Mouse (Mus musculus): ENCODE data around the gene Flna. TPM values are rescaled to one million over a fixed set of nuclear protein-coding genes. Genes with fewer than 3 reads are reported as not detected.

The Flna gene
- total and polyA plus RNA-seq, 3 experiments = 87.4 to 218 (median 104) TPM

GRCm38 (mm10) chrX:74254153-74254887 is 4.7 kb upstream of the Flna start, which contains the start of gene Emd:
Emd (plus strand) TSS chrX:74254687.
- Histone ChIP-seq H3K36me3 (ENCODE audit: control insufficient read depth, insufficient read depth, low read length) (no peaks in the 10 kb centered on the region), H3K27me3 (ENCODE audit: control insufficient read depth, insufficient read depth, low read length) (no peaks in the 10 kb centered on the region), H3K27ac (peak within 1 kb of the TSS; percentile 85), H3K9ac (ENCODE audit: low read depth, low read length) (peak within 1 kb of the TSS; percentile 91), H3K4me1 (ENCODE audit: control insufficient read depth, insufficient read depth, low read length) (peaks cover 4% of the 10 kb centered on the region; the same call in 1 of the 2 replicates), H3K4me3 (peak within 1 kb of the TSS; percentile 64), H3K79me2 (replicated peaks; ENCODE audit: control insufficient read depth, insufficient read depth, low read length) (no peaks in the 10 kb centered on the region)
- intact Hi-C loops (cut with DNase I) = no loop called here
- WGBS = 24% methylated on average over 39 of the region's 39 CpGs
- TF ChIP-seq EP300 (IDR thresholded peaks at IDR 0.05; ENCODE audit: insufficient read depth, low read depth, low read length) = 0 out of 2 replicates have a peak, but pooled peaks have one; percentile 33
- peak; percentile 84 for TF ChIP-seq POLR2A (IDR thresholded peaks at IDR 0.05; ENCODE audit: insufficient read depth, low read depth, low read length)
- no peak for TF ChIP-seq CTCF (IDR thresholded peaks at IDR 0.05)
- peak; percentile 86 to 94 for DNase-seq

GRCm38 (mm10) chrX:74248651-74249050 is 969 bp downstream of the Flna start:
- 6% methylated on average over 3 of the region's 3 CpGs for WGBS
- Histone ChIP-seq H3K27ac (peak overlapping the region; percentile 58), H3K9ac (ENCODE audit: low read depth, low read length) (peak overlapping the region; percentile 78; the same call in 1 of the 2 replicates), H3K79me2 (replicated peaks; ENCODE audit: control insufficient read depth, insufficient read depth, low read length) (no peaks in the 10 kb centered on the region), H3K4me3 (peak overlapping the region; percentile 49), H3K27me3 (ENCODE audit: control insufficient read depth, insufficient read depth, low read length) (no peaks in the 10 kb centered on the region), H3K36me3 (ENCODE audit: control insufficient read depth, insufficient read depth, low read length) (no peaks in the 10 kb centered on the region), H3K4me1 (ENCODE audit: control insufficient read depth, insufficient read depth, low read length) (peaks cover 3% of the 10 kb centered on the region)
- peak; percentile 68 to 73 for DNase-seq
- intact Hi-C loops (cut with DNase I) = loop anchor here (1.0 to 10.0 kb wide), 8 partner anchors 34 to 226 kb away; partner anchors contain the start of genes Atp6ap1, Dnase1l1, Fam3a and G6pdx
- no peak for TF ChIP-seq POLR2A (IDR thresholded peaks at IDR 0.05; ENCODE audit: insufficient read depth, low read depth, low read length)
- peak; percentile 77 for TF ChIP-seq CTCF (IDR thresholded peaks at IDR 0.05)
- TF ChIP-seq EP300 (IDR thresholded peaks at IDR 0.05; ENCODE audit: insufficient read depth, low read depth, low read length) = 0 out of 2 replicates have a peak, but pooled peaks have one; percentile 20

GRCm38 (mm10) chrX:74246693-74247092 is 2.9 kb downstream of the Flna start:
- H3K4me1 ChIP-seq (ENCODE audit: control insufficient read depth, insufficient read depth, low read length) = peaks cover 3% of the 10 kb centered on the region
- DNase-seq = no peak
- H3K36me3 ChIP-seq (ENCODE audit: control insufficient read depth, insufficient read depth, low read length) = no peaks in the 10 kb centered on the region
- WGBS = 18% methylated on average over 15 of the region's 15 CpGs
- TF ChIP-seq POLR2A (IDR thresholded peaks at IDR 0.05; ENCODE audit: insufficient read depth, low read depth, low read length) (no peak), EP300 (IDR thresholded peaks at IDR 0.05; ENCODE audit: insufficient read depth, low read depth, low read length) (no peak), CTCF (IDR thresholded peaks at IDR 0.05) (no peak)
- intact Hi-C loops (cut with DNase I) = loop anchor here (5.0 to 10.0 kb wide), 5 partner anchors 36 to 224 kb away; partner anchors contain the start of genes Dnase1l1, G6pdx, Irak1 and Taz
- peak overlapping the region; percentile 60 for H3K4me3 ChIP-seq
- H3K9ac ChIP-seq (ENCODE audit: low read depth, low read length) = peak overlapping the region; percentile 57
- H3K27ac ChIP-seq = peak overlapping the region; percentile 74
- no peaks in the 10 kb centered on the region for H3K79me2 ChIP-seq (replicated peaks; ENCODE audit: control insufficient read depth, insufficient read depth, low read length)
- H3K27me3 ChIP-seq (ENCODE audit: control insufficient read depth, insufficient read depth, low read length) = no peaks in the 10 kb centered on the region

GRCm38 (mm10) chrX:74246213-74246681 is 3.4 kb downstream of the Flna start:
- Histone ChIP-seq H3K36me3 (ENCODE audit: control insufficient read depth, insufficient read depth, low read length) (no peaks in the 10 kb centered on the region), H3K27me3 (ENCODE audit: control insufficient read depth, insufficient read depth, low read length) (no peaks in the 10 kb centered on the region), H3K4me3 (peak overlapping the region; percentile 60), H3K27ac (peak overlapping the region; percentile 91), H3K9ac (ENCODE audit: low read depth, low read length) (peak overlapping the region; percentile 57), H3K79me2 (replicated peaks; ENCODE audit: control insufficient read depth, insufficient read depth, low read length) (no peaks in the 10 kb centered on the region), H3K4me1 (ENCODE audit: control insufficient read depth, insufficient read depth, low read length) (peaks cover 3% of the 10 kb centered on the region)
- peak; percentile 96 for TF ChIP-seq POLR2A (IDR thresholded peaks at IDR 0.05; ENCODE audit: insufficient read depth, low read depth, low read length)
- no peak for TF ChIP-seq EP300 (IDR thresholded peaks at IDR 0.05; ENCODE audit: insufficient read depth, low read depth, low read length)
- TF ChIP-seq CTCF (IDR thresholded peaks at IDR 0.05) = no peak
- intact Hi-C loops (cut with DNase I) = loop anchor here (5.0 to 10.0 kb wide), 5 partner anchors 36 to 224 kb away; partner anchors contain the start of genes Dnase1l1, G6pdx, Irak1 and Taz
- WGBS = 19% methylated on average over 35 of the region's 38 CpGs
- DNase-seq = peak; percentile 86 to 92

- peak overlapping the region; percentile 91 for H3K27ac ChIP-seq
- H3K79me2 ChIP-seq (replicated peaks; ENCODE audit: control insufficient read depth, insufficient read depth, low read length) = no peaks in the 10 kb centered on the region
- intact Hi-C loops (cut with DNase I) = loop anchor here (2.0 to 10.0 kb wide), 6 partner anchors 37 to 279 kb away; partner anchors contain the start of genes Dnase1l1, G6pdx, Hcfc1 and Irak1
- H3K4me3 ChIP-seq = peak overlapping the region; percentile 60
- TF ChIP-seq EP300 (IDR thresholded peaks at IDR 0.05; ENCODE audit: insufficient read depth, low read depth, low read length) = 0 out of 2 replicates have a peak, but pooled peaks have one; percentile 8
- peak; percentile 73 for TF ChIP-seq POLR2A (IDR thresholded peaks at IDR 0.05; ENCODE audit: insufficient read depth, low read depth, low read length)
- TF ChIP-seq CTCF (IDR thresholded peaks at IDR 0.05) = no peak
- peak; percentile 86 to 89 for DNase-seq
- H3K27me3 ChIP-seq (ENCODE audit: control insufficient read depth, insufficient read depth, low read length) = no peaks in the 10 kb centered on the region
- 29% methylated on average over 21 of the region's 21 CpGs for WGBS
- H3K36me3 ChIP-seq (ENCODE audit: control insufficient read depth, insufficient read depth, low read length) = no peaks in the 10 kb centered on the region
- H3K9ac ChIP-seq (ENCODE audit: low read depth, low read length) = peak overlapping the region; percentile 57
- peaks cover 3% of the 10 kb centered on the region for H3K4me1 ChIP-seq (ENCODE audit: control insufficient read depth, insufficient read depth, low read length)
Measured at GRCm38 (mm10) chrX:74245687-74246086, 3.9 kb downstream of the Flna start.
